Mouse (Mus musculus): ENCODE results near the gene Cubn. TPM values are rescaled to one million over a fixed set of nuclear protein-coding genes. Genes with fewer than 3 reads are reported as not detected.
A peak's percentile ranks its signal among the peaks of the same experiment; 100 is the strongest.

Gene Cubn
- polyA plus RNA-seq, 1 experiment from 2014 or later = 0.22 TPM

- no peak overlapping the region for H3K4me2 ChIP-seq (replicated peaks)
- H3K36me3 ChIP-seq = no peaks in the 10 kb centered on the region
- no peak overlapping the region for H3K4me3 ChIP-seq
- H3K9me3 ChIP-seq = no peaks in the 10 kb centered on the region
- no peak overlapping the region for H3K27ac ChIP-seq
- no peak overlapping the region for H3K9ac ChIP-seq
- 35% methylated on average over 8 of the region's 8 CpGs for WGBS
- no peaks in the 10 kb centered on the region for H3K27me3 ChIP-seq (replicated peaks)
- ATAC-seq (ENCODE audit: low FRiP score, low read depth) = no peak
- 0 out of 2 replicates have a peak, but pooled peaks cover 2% of the 10 kb centered on the region for H3K4me1 ChIP-seq
Measured at GRCm38 (mm10) chr2:13522106-13522505, 30.5 kb upstream of the Cubn start.

DNA sequence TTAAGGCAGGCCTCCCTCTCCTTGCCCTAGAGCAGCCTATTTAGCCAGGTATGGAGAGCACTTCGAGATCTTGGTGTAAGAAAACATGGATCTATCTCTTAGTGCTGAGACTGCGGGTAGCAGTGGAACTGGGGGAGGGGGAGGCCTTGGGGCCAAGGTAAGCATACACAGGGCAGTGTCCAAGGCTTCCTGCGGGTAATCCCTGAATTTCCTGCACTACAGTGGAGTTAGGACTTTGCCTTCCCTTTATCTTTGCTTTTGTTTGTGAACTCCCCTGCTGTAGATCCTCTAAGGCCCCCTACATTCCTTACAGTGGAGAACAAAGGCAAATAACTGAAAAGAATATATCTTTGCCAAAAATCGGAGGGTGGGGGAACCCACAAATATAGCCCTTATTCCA is 23.3 kb upstream of the Cubn start:
- ATAC-seq (ENCODE audit: low FRiP score, low read depth) = no peak
- H3K9ac ChIP-seq = no peak overlapping the region
- H3K27me3 ChIP-seq (replicated peaks) = no peaks in the 10 kb centered on the region
- H3K36me3 ChIP-seq = no peaks in the 10 kb centered on the region
- H3K4me3 ChIP-seq = no peak overlapping the region
- H3K4me2 ChIP-seq (replicated peaks) = no peak overlapping the region
- no peaks in the 10 kb centered on the region for H3K4me1 ChIP-seq
- H3K9me3 ChIP-seq = no peaks in the 10 kb centered on the region
- H3K27ac ChIP-seq = no peak overlapping the region
- 60% methylated on average over 4 of the region's 4 CpGs for WGBS

- H3K9ac ChIP-seq = no peak overlapping the region
- H3K27ac ChIP-seq = no peak overlapping the region
- no peaks in the 10 kb centered on the region for H3K36me3 ChIP-seq
- 88% methylated on average over 2 of the region's 2 CpGs for WGBS
- no peak overlapping the region for H3K4me3 ChIP-seq
- peaks cover 5% of the 10 kb centered on the region; the same call in 1 of the 2 replicates for H3K4me1 ChIP-seq
- ATAC-seq (ENCODE audit: low FRiP score, low read depth) = no peak
- no peaks in the 10 kb centered on the region for H3K9me3 ChIP-seq
- no peaks in the 10 kb centered on the region for H3K27me3 ChIP-seq (replicated peaks)
- no peak overlapping the region for H3K4me2 ChIP-seq (replicated peaks)
Measured at GRCm38 (mm10) chr2:13502717-13503116, 11.1 kb upstream of the Cubn start.

- H3K27ac ChIP-seq = no peak overlapping the region
- no peak overlapping the region for H3K9ac ChIP-seq
- WGBS = 10% methylated on average over 5 of the region's 5 CpGs
- no peak overlapping the region for H3K4me3 ChIP-seq
- H3K36me3 ChIP-seq = no peaks in the 10 kb centered on the region
- no peak overlapping the region for H3K4me2 ChIP-seq (replicated peaks)
- H3K9me3 ChIP-seq = no peaks in the 10 kb centered on the region
- ATAC-seq (ENCODE audit: low FRiP score, low read depth) = peak; percentile 63; the same call in 1 of the 2 replicates
- peaks cover 5% of the 10 kb centered on the region; the same call in 1 of the 2 replicates for H3K4me1 ChIP-seq
- H3K27me3 ChIP-seq (replicated peaks) = no peaks in the 10 kb centered on the region
Measured at GRCm38 (mm10) chr2:13501553-13501952, 9.9 kb upstream of the Cubn start.

DNA sequence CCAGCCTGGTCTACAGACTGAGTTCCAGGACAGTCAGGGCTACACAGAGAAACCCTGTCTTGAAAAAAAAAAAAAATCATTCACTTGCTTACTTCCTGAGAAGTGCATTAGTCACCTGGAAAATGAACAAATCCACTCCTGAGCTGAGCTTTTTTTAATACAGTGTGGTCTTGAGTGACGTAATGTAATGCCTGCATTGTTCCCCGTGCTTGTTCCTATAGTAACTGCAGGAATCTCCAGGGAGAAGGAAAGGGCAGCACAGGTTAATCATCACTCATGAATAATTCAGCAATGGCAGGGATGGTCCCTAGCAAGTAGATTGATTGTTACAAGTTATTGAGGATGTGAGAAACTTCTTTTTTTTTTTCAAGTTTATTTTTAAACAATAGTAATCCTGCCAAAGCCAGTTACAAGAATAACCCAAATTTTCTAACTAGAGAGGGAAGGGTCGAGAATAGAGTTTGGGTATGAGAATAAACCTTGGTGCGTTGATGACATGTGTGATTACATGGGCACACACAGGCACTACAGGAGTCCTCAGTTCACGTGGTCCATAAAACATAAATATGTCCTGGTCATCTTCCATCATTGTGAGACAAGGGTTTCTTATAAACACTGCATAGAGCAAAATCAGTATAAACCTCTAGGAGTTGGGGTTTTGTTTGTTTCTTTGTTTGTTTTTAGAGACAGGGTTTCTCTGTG is 8.8 kb upstream of the Cubn start:
- peak; percentile 90 for ATAC-seq (ENCODE audit: low FRiP score, low read depth)
- Histone ChIP-seq H3K27me3 (replicated peaks) (no peaks in the 10 kb centered on the region), H3K36me3 (no peaks in the 10 kb centered on the region), H3K4me2 (replicated peaks) (no peak overlapping the region), H3K4me1 (peaks cover 5% of the 10 kb centered on the region; the same call in 1 of the 2 replicates), H3K9me3 (no peaks in the 10 kb centered on the region), H3K4me3 (no peak overlapping the region), H3K27ac (no peak overlapping the region), H3K9ac (no peak overlapping the region)
- WGBS = 31% methylated on average over 5 of the region's 5 CpGs

GRCm38 (mm10) chr2:13499196-13499595 is 7.6 kb upstream of the Cubn start:
- no peak overlapping the region for H3K27ac ChIP-seq
- H3K9ac ChIP-seq = no peak overlapping the region
- ATAC-seq (ENCODE audit: low FRiP score, low read depth) = no peak
- no peak overlapping the region for H3K4me2 ChIP-seq (replicated peaks)
- no peaks in the 10 kb centered on the region for H3K9me3 ChIP-seq
- WGBS = 84% methylated on average over 7 of the region's 7 CpGs
- peaks cover 5% of the 10 kb centered on the region; the same call in 1 of the 2 replicates for H3K4me1 ChIP-seq
- no peak overlapping the region for H3K4me3 ChIP-seq
- H3K36me3 ChIP-seq = no peaks in the 10 kb centered on the region
- no peaks in the 10 kb centered on the region for H3K27me3 ChIP-seq (replicated peaks)

- Histone ChIP-seq H3K4me1 (no peaks in the 10 kb centered on the region; the same call in 1 of the 2 replicates), H3K27ac (no peak overlapping the region), H3K4me2 (replicated peaks) (no peak overlapping the region), H3K9ac (no peak overlapping the region), H3K36me3 (no peaks in the 10 kb centered on the region), H3K27me3 (replicated peaks) (no peaks in the 10 kb centered on the region), H3K9me3 (no peaks in the 10 kb centered on the region), H3K4me3 (no peak overlapping the region)
- ATAC-seq (ENCODE audit: low FRiP score, low read depth) = no peak
- WGBS = 75% methylated on average over 2 of the region's 2 CpGs
Measured at GRCm38 (mm10) chr2:13496087-13496486, 4.5 kb upstream of the Cubn start.

DNA sequence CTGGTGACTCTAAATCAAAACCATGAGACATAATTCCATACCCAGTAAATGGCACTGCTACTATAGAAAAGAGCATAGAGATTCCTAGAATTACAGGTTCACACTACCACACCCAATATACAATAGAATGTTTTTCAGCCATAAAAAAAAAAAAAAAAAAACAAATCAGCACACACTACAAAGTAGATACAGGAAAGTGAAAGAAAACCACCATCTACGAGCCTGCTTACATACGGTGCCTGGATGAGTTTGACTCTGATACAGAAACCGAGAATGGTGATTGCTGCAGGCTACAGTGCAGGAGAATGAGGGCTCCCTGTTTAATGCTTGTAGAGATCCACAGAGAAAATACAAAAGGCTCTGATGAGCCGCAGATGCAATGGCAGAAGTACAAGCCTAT is 1.3 kb upstream of the Cubn start:
- H3K9ac ChIP-seq = no peak overlapping the region
- H3K4me2 ChIP-seq (replicated peaks) = no peak overlapping the region
- no peak overlapping the region for H3K4me3 ChIP-seq
- no peak overlapping the region for H3K27ac ChIP-seq
- ATAC-seq (ENCODE audit: low FRiP score, low read depth) = no peak
- 79% methylated on average over 4 of the region's 4 CpGs for WGBS
- no peaks in the 10 kb centered on the region for H3K36me3 ChIP-seq
- H3K27me3 ChIP-seq (replicated peaks) = no peaks in the 10 kb centered on the region
- no peaks in the 10 kb centered on the region for H3K9me3 ChIP-seq
- no peaks in the 10 kb centered on the region; the same call in 1 of the 2 replicates for H3K4me1 ChIP-seq

- Histone ChIP-seq H3K4me3 (no peak overlapping the region), H3K4me1 (no peaks in the 10 kb centered on the region; the same call in 1 of the 2 replicates), H3K4me2 (replicated peaks) (no peak overlapping the region), H3K27ac (no peak overlapping the region), H3K36me3 (no peaks in the 10 kb centered on the region), H3K9me3 (no peaks in the 10 kb centered on the region), H3K27me3 (replicated peaks) (no peaks in the 10 kb centered on the region), H3K9ac (no peak overlapping the region)
- ATAC-seq (ENCODE audit: low FRiP score, low read depth) = no peak
- WGBS = 88% methylated on average over 2 of the region's 2 CpGs
Measured at GRCm38 (mm10) chr2:13490480-13490879, 1.1 kb downstream of the Cubn start.

GRCm38 (mm10) chr2:13486470-13486869 is 5.1 kb downstream of the Cubn start:
- no peaks in the 10 kb centered on the region for H3K36me3 ChIP-seq
- H3K27ac ChIP-seq = no peak overlapping the region
- ATAC-seq (ENCODE audit: low FRiP score, low read depth) = no peak
- H3K9me3 ChIP-seq = no peaks in the 10 kb centered on the region
- H3K4me1 ChIP-seq = no peaks in the 10 kb centered on the region
- no peaks in the 10 kb centered on the region for H3K27me3 ChIP-seq (replicated peaks)
- H3K4me2 ChIP-seq (replicated peaks) = no peak overlapping the region
- no peak overlapping the region for H3K9ac ChIP-seq
- WGBS = 83% methylated on average over 8 of the region's 8 CpGs
- H3K4me3 ChIP-seq = no peak overlapping the region

GRCm38 (mm10) chr2:13484566-13484965 is 7.0 kb downstream of the Cubn start:
- H3K4me2 ChIP-seq (replicated peaks) = no peak overlapping the region
- no peaks in the 10 kb centered on the region for H3K4me1 ChIP-seq
- no peak for ATAC-seq (ENCODE audit: low FRiP score, low read depth)
- H3K9me3 ChIP-seq = no peaks in the 10 kb centered on the region
- no peaks in the 10 kb centered on the region for H3K27me3 ChIP-seq (replicated peaks)
- H3K27ac ChIP-seq = no peak overlapping the region
- H3K4me3 ChIP-seq = no peak overlapping the region
- WGBS = 86% methylated on average over 3 of the region's 3 CpGs
- no peak overlapping the region for H3K9ac ChIP-seq
- H3K36me3 ChIP-seq = no peaks in the 10 kb centered on the region

DNA sequence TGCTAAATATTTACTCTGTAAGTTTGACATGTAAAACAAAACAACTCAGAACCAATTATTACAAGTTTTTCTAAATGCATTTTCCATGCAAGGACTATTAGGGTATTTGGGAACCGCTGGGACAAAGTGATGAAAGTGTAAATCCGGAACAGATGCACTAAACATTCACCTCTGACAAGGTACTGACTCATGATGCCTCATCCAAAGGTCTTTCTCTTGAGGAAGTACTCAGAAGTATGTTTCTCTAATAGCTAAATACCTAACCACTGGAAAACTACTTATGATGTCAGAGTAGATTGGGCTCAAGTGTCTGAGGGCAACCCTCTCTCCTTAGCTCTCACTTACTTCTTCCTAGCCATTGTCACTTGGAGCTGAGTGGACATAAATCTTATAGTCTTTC is 10.9 kb downstream of the Cubn start:
- no peak for ATAC-seq (ENCODE audit: low FRiP score, low read depth)
- Histone ChIP-seq H3K9ac (no peak overlapping the region), H3K4me1 (no peaks in the 10 kb centered on the region), H3K27me3 (replicated peaks) (no peaks in the 10 kb centered on the region), H3K9me3 (no peaks in the 10 kb centered on the region), H3K4me3 (no peak overlapping the region), H3K36me3 (no peaks in the 10 kb centered on the region), H3K4me2 (replicated peaks) (no peak overlapping the region), H3K27ac (no peak overlapping the region)
- WGBS = 92% methylated on average over 2 of the region's 2 CpGs

DNA sequence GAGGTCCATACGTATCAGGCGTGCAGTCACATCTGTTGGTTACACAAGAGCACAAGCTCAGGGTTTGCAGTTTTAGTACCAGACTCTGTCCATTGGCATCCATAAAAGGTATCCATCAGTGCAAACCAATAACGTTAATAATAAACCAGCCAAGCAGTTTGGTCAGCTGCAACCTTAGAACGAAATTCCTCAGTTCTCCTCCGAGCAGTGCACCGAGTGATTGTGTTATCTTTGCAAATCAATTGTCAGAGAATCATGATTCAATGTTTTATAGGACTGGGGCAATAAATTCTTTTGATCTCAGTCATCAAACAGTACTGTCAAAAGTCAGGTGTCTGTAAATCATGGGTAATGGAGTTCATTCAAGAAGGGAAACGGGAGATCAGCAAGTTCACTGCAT is 12.4 kb downstream of the Cubn start:
- WGBS = 71% methylated on average over 7 of the region's 7 CpGs
- Histone ChIP-seq H3K27ac (no peak overlapping the region), H3K4me1 (no peaks in the 10 kb centered on the region), H3K36me3 (no peaks in the 10 kb centered on the region), H3K27me3 (replicated peaks) (no peaks in the 10 kb centered on the region), H3K9me3 (no peaks in the 10 kb centered on the region), H3K4me3 (no peak overlapping the region), H3K4me2 (replicated peaks) (no peak overlapping the region), H3K9ac (no peak overlapping the region)
- ATAC-seq (ENCODE audit: low FRiP score, low read depth) = no peak
